Mouse (Mus musculus) embryonic facial prominence, embryonic 11.5 days (tissue): ENCODE data around the gene Pde1b. TPM values are rescaled to one million over a fixed set of nuclear protein-coding genes. Genes with fewer than 3 reads are reported as not detected.

Source experiments
- ATAC-seq: fragments of 200-750 bp; cut with Nextera tagmentation; replicated peaks from 2 replicates; pipeline ENCODE4 v1.8.0; 2017; ENCODE audit warnings: low read depth; ENCODE audit not compliant: insufficient number of reproducible peaks, low FRiP score, low TSS enrichment
- DNase-seq: peaks from one replicate; pipeline ENCODE4 v3.0.0-alpha.2; 2015; ENCODE audit warnings: low spot score
- H3K27ac ChIP-seq: fragments of 300-500 bp; sonication (generic); replicated peaks from 2 replicates; pipeline ENCODE4 v1.5.1; 2014; ENCODE audit warnings: mild to moderate bottlenecking, low read depth, low read length, control low read depth
- H3K27me3 ChIP-seq: fragments of 300-500 bp; sonication (generic); 2 replicates; pipeline ENCODE4 v1.6.1; 2014; ENCODE audit warnings: mild to moderate bottlenecking, low read length, moderate library complexity, mixed read lengths; ENCODE audit not compliant: control insufficient read depth, insufficient read depth
- H3K36me3 ChIP-seq: fragments of 300-500 bp; sonication (generic); replicated peaks from 2 replicates; pipeline ENCODE4 v1.6.1; 2014; ENCODE audit warnings: low read depth, mild to moderate bottlenecking, low read length, moderate library complexity, mixed read lengths; ENCODE audit not compliant: control insufficient read depth, insufficient read depth
- H3K4me1 ChIP-seq: fragments of 300-500 bp; sonication (generic); 2 replicates; pipeline ENCODE4 v1.6.1; 2014; ENCODE audit warnings: low read length, mixed read lengths; ENCODE audit not compliant: control insufficient read depth, insufficient read depth
- H3K4me2 ChIP-seq: fragments of 300-500 bp; sonication (generic); 2 replicates; pipeline ENCODE4 v1.6.1; 2014; ENCODE audit warnings: low read depth, mild to moderate bottlenecking, control low read depth, low read length, moderate library complexity
- H3K4me3 ChIP-seq: fragments of 300-500 bp; sonication (generic); 2 replicates; pipeline ENCODE4 v1.5.1; 2014; ENCODE audit warnings: low read depth, low read length, control low read depth
- H3K9ac ChIP-seq: fragments of 300-500 bp; sonication (generic); replicated peaks from 2 replicates; pipeline ENCODE4 v1.6.1; 2014; ENCODE audit warnings: mild to moderate bottlenecking, control low read depth, low read length
- H3K9me3 ChIP-seq: fragments of 300-500 bp; sonication (generic); replicated peaks from 2 replicates; pipeline ENCODE4 v1.6.1; 2016; ENCODE audit warnings: mild to moderate bottlenecking, low read length, inconsistent platforms, mixed read lengths; ENCODE audit not compliant: control insufficient read depth
- WGBS: fragments of 180-500 bp; shearing (Covaris S2); extraction: QIAGEN DNeasy Blood & Tissue Kit; methylation state at CpG from one replicate; pipeline ENCODE4 v1.1.7; 2014; 5-methylcytosine and 5-hydroxymethylcytosine counted together
- polyA plus RNA-seq: library from polyadenylated mRNA; unstranded; fragments of >200 nt; fragmentation: Nextera tagmentation; extraction: Ambion mirVana; gene quantifications from 2 replicates; pipeline ENCODE4 v1.2.1, GENCODE M21; 2014

The Pde1b gene
- polyA plus RNA-seq, 1 experiment from 2014 or later = 8.4 TPM

GRCm38 (mm10) chr15:103540646-103541045, 37.8 kb downstream of the Pde1b start:
- peaks cover 9% of the 10 kb centered on the region; the same call in 1 of the 2 replicates for H3K27me3 ChIP-seq

DNA sequence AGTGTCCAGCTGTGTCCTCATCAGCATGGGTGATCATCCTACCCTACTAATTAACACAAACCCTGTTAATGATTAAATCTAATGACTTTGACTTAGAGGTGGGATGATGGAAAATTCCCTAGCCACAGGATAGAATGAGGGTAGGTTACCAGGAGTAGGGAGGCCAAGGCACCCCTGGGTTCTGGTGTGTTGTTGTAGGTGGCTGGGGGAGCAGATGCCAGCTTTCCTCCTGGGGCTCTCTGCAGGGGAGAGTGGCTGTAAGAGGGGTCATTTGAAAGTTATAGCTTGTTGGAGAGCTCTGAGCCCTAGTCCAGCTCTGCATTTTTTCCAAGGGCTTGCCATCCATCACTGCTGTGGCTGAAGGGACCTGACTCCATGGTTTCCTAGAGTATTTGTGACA, 39.7 kb downstream of the Pde1b start:
- H3K27me3 ChIP-seq = no peaks in the 10 kb centered on the region
- DNase-seq (no peak), ATAC-seq (no peak)
- no peak overlapping the region for H3K27ac ChIP-seq
- no peaks in the 10 kb centered on the region for H3K4me1 ChIP-seq
- H3K4me2 ChIP-seq = no peak overlapping the region
- no peak overlapping the region for H3K9ac ChIP-seq
- H3K36me3 ChIP-seq = no peaks in the 10 kb centered on the region
- H3K9me3 ChIP-seq = no peaks in the 10 kb centered on the region
- H3K4me3 ChIP-seq = no peak overlapping the region

More at GRCm38 (mm10) chr15:103540646-103541045, 37.8 kb downstream of the Pde1b start:
- ATAC-seq (no peak), DNase-seq (no peak)
- no peaks in the 10 kb centered on the region for H3K36me3 ChIP-seq
- H3K4me2 ChIP-seq = no peak overlapping the region
- H3K4me3 ChIP-seq = no peak overlapping the region
- 52% methylated on average over 1 of the region's 1 CpGs for WGBS
- H3K4me1 ChIP-seq = no peaks in the 10 kb centered on the region
- no peaks in the 10 kb centered on the region for H3K9me3 ChIP-seq
- no peak overlapping the region for H3K9ac ChIP-seq
- H3K27ac ChIP-seq = no peak overlapping the region

DNA sequence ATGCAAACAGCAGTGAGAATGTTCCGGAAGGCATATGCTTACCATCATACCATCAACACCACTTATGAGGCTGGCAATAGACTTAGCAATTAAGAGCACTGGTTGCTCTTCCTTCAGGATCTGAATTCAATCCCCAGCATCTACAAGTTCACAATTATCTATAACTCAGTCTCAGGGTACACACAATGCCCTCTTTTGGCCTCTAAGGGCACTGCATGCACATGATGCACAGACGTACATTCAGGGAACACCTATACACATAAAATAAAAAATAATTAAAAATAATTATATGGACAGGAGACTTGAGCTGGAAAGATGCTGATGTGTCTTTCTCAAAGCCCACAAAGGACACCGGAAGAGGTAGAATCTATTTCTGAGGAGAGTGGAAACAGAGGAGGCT, 45.1 kb downstream of the Pde1b start:
- Histone ChIP-seq H3K4me2 (no peak overlapping the region), H3K9ac (no peak overlapping the region), H3K4me1 (no peaks in the 10 kb centered on the region), H3K27me3 (no peaks in the 10 kb centered on the region), H3K4me3 (no peak overlapping the region), H3K27ac (no peak overlapping the region), H3K36me3 (no peaks in the 10 kb centered on the region), H3K9me3 (no peaks in the 10 kb centered on the region)
- WGBS = 85% methylated on average over 3 of the region's 3 CpGs
- DNase-seq = no peak
- no peak for ATAC-seq

DNA sequence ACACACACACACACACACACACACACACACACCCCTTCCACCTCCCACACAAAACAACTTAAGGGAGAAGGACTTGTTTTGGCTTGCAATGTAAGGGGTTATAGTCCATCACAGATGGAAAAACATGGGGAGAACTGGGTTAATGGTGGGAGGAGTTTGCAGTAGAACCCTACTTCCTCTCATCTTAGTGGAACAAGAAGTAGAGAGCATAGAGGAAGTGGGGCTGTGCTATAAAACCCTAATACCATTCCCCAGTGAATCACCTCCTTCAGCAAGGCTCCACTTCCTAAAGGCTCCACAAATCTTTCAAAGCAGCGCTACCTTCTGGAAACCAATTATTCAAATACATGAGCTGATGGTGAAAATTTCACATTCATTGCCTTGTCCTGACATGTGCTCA, 46.6 kb downstream of the Pde1b start:
- Histone ChIP-seq H3K4me1 (no peaks in the 10 kb centered on the region), H3K9me3 (no peaks in the 10 kb centered on the region), H3K9ac (no peak overlapping the region), H3K4me2 (no peak overlapping the region), H3K27ac (no peak overlapping the region), H3K4me3 (no peak overlapping the region), H3K36me3 (no peaks in the 10 kb centered on the region), H3K27me3 (no peaks in the 10 kb centered on the region)
- DNase-seq (no peak), ATAC-seq (no peak)
- WGBS = 81% methylated on average over 1 of the region's 1 CpGs

DNA sequence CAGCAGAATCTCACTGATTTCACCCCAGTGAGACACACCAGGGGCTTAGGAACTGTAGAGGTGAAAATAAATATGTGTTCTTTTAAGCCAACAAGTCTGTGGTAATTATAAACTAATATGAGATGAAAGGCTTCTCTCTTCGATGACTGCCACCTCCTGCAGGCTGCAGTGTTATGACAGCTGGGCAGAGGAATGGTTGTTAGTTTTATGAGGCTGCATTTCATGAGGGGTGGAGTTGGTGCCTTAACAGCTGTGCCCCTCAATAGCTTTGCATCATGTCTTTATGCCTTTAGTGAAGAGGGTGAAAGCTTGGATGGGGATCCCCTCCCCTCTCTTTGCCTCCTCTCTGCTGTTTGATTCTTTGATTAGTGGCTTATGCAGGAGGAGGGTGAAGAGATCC, 48.2 kb downstream of the Pde1b start:
- ATAC-seq (no peak), DNase-seq (peak; percentile 20)
- Histone ChIP-seq H3K27me3 (no peaks in the 10 kb centered on the region), H3K4me3 (no peak overlapping the region), H3K9me3 (no peaks in the 10 kb centered on the region), H3K4me2 (no peak overlapping the region), H3K9ac (no peak overlapping the region), H3K36me3 (no peaks in the 10 kb centered on the region), H3K27ac (no peak overlapping the region), H3K4me1 (no peaks in the 10 kb centered on the region)
- 30% methylated on average over 1 of the region's 1 CpGs for WGBS

- Histone ChIP-seq H3K36me3 (no peaks in the 10 kb centered on the region), H3K4me3 (no peak overlapping the region), H3K4me1 (no peaks in the 10 kb centered on the region), H3K27me3 (no peaks in the 10 kb centered on the region), H3K27ac (no peak overlapping the region), H3K4me2 (no peak overlapping the region), H3K9ac (no peak overlapping the region), H3K9me3 (no peaks in the 10 kb centered on the region)
- DNase-seq (peak; percentile 86), ATAC-seq (no peak)
- whole genome bisulfite sequencing = 47% methylated on average over 3 of the region's 3 CpGs
Observed at GRCm38 (mm10) chr15:103552096-103552690, 49.4 kb downstream of the Pde1b start.

GRCm38 (mm10) chr15:103564981-103565380, 62.1 kb downstream of the Pde1b start, which contains the start of gene Glycam1:
Glycam1 (minus strand) TSS chr15:103565081.
- no peak for ATAC-seq
- DNase-seq = no peak
- H3K4me2 ChIP-seq = no peak within 1 kb of the TSS
- no peaks in the 10 kb centered on the region for H3K27me3 ChIP-seq
- no peaks in the 10 kb centered on the region for H3K4me1 ChIP-seq
- no peak within 1 kb of the TSS for H3K9ac ChIP-seq
- H3K36me3 ChIP-seq = no peaks in the 10 kb centered on the region
- H3K9me3 ChIP-seq = no peaks in the 10 kb centered on the region
- H3K27ac ChIP-seq = no peak within 1 kb of the TSS
- H3K4me3 ChIP-seq = no peak within 1 kb of the TSS
